Mouse (Mus musculus) limb, embryonic 15.5 days (tissue): Measurements from ENCODE around the gene A2ml1. TPM values are rescaled to one million over a fixed set of nuclear protein-coding genes. Genes with fewer than 3 reads are reported as not detected.
"Not testable (repeated sequence)": the region's sequence is repeated elsewhere in the genome, so short reads cannot be mapped to it uniquely, and the experiment has no call there.

ENCODE experiments used
- ATAC-seq: fragments of 200-750 bp; cut with Nextera tagmentation; 2 replicates; pipeline ENCODE4 v1.8.0; 2017; ENCODE audit warnings: low read depth, moderate TSS enrichment; ENCODE audit not compliant: insufficient number of reproducible peaks, low FRiP score, low TSS enrichment
- H3K27ac ChIP-seq: fragments of 300-500 bp; sonication (generic); 2 replicates; pipeline ENCODE4 v1.5.1; 2015; ENCODE audit warnings: moderate library complexity, mild to moderate bottlenecking, inconsistent platforms
- H3K27me3 ChIP-seq: fragments of 300-500 bp; sonication (generic); 2 replicates; pipeline ENCODE4 v1.6.1; 2015; ENCODE audit warnings: inconsistent platforms
- H3K36me3 ChIP-seq: fragments of 300-500 bp; sonication (generic); 2 replicates; pipeline ENCODE4 v1.6.1; 2015; ENCODE audit warnings: inconsistent platforms
- H3K4me1 ChIP-seq: fragments of 300-500 bp; sonication (generic); 2 replicates; pipeline ENCODE4 v1.6.1; 2015; ENCODE audit warnings: inconsistent platforms
- H3K4me2 ChIP-seq: fragments of 300-500 bp; sonication (generic); 2 replicates; pipeline ENCODE4 v1.6.1; 2015; ENCODE audit warnings: mild to moderate bottlenecking, inconsistent platforms
- H3K4me3 ChIP-seq: fragments of 300-500 bp; sonication (generic); 2 replicates; pipeline ENCODE4 v1.5.1; 2015; ENCODE audit warnings: mild to moderate bottlenecking, inconsistent platforms
- H3K9ac ChIP-seq: fragments of 300-500 bp; sonication (generic); 2 replicates; pipeline ENCODE4 v1.6.1; 2015; ENCODE audit warnings: inconsistent platforms
- H3K9me3 ChIP-seq: fragments of 300-500 bp; sonication (generic); 2 replicates; pipeline ENCODE4 v1.6.1; 2016; ENCODE audit warnings: inconsistent platforms
- WGBS: fragments of 180-500 bp; shearing (Covaris S2); methylation state at CpG from one replicate; pipeline ENCODE4 v1.1.7; 2015; 5-methylcytosine and 5-hydroxymethylcytosine counted together
- polyA plus RNA-seq: library from polyadenylated mRNA; unstranded; fragments of >200 nt; fragmentation: Nextera tagmentation; extraction: Ambion mirVana; gene quantifications from 2 replicates; pipeline ENCODE4 v1.2.1, GENCODE M21; 2015

Gene A2ml1
- polyA plus RNA-seq = 0.23 TPM in 1 of 2 replicates, not detected in the other

DNA sequence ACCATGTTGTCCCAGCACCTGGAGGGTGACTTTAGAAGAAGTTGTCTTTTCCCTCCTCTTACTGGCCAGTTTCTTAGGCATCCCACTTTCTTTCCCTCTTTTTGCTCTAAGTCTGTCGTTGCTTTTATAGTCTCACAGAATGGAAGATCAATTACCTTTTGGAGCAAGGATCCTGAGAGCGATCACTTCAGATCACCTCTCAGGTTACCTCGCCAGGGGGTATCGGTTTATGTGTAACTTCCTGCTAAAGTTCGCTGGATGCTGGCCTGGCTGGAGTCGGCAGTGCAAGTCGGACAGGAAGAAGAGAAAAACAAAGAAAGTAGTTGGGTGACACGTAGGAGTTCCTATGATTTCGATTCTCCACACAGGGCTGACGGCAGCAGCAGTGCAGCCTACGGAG lies at the start of gene A2ml1:
Gene A2ml1 (minus strand): TSS at position 101 of the 400 bp plus-strand sequence.
- no peak within 1 kb of the TSS for H3K27ac ChIP-seq
- H3K4me2 ChIP-seq = no peak within 1 kb of the TSS
- no peaks in the 10 kb centered on the region for H3K36me3 ChIP-seq
- no peak within 1 kb of the TSS for H3K9ac ChIP-seq
- H3K9me3 ChIP-seq = no peaks in the 10 kb centered on the region
- WGBS = 61% methylated on average over 11 of the region's 11 CpGs
- no peaks in the 10 kb centered on the region for H3K27me3 ChIP-seq
- H3K4me1 ChIP-seq = no peaks in the 10 kb centered on the region
- ATAC-seq = no peak
- H3K4me3 ChIP-seq = no peak within 1 kb of the TSS

- not testable (repeated sequence) for H3K36me3 ChIP-seq, H3K9ac ChIP-seq, H3K9me3 ChIP-seq, H3K4me2 ChIP-seq, H3K4me3 ChIP-seq, H3K27ac ChIP-seq, H3K27me3 ChIP-seq, H3K4me1 ChIP-seq
- 53% methylated on average over 12 of the region's 13 CpGs for WGBS
- 0 out of 2 replicates have a peak, but pooled peaks have one; percentile 55 for ATAC-seq
Measured at GRCm38 (mm10) chr6:128629771-128630739, 48.6 kb upstream of the A2ml1 start.

GRCm38 (mm10) chr6:128625246-128625645 lies 43.8 kb upstream of the A2ml1 start:
- not testable (repeated sequence) for H3K9ac ChIP-seq, H3K27me3 ChIP-seq, H3K4me2 ChIP-seq, ATAC-seq, H3K36me3 ChIP-seq, H3K27ac ChIP-seq, H3K9me3 ChIP-seq, H3K4me3 ChIP-seq, H3K4me1 ChIP-seq
- WGBS = 78% methylated on average over 6 of the region's 6 CpGs

DNA sequence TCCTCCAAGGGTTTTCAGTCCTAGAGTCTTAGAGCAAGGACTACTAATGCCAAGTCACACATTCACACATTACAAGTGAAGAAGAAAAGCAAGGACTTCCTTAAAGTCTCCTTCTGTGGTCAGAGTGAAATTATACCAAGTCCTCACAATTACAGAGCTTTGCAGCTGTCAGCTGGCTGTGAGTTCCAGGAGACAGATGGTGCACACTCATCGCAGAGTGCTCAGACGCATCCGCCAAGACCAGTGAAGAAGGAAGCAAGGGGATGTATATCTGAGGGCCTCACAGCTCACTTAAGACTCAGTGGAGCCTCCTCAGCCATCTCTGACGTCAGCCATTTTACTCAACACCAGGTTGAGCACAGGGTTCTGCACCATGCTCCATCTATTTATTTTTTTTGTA lies 43.0 kb upstream of the A2ml1 start:
- Histone ChIP-seq H3K9me3 (no peaks in the 10 kb centered on the region), H3K9ac (no peak overlapping the region), H3K4me3 (no peak overlapping the region), H3K4me1 (no peaks in the 10 kb centered on the region), H3K4me2 (no peak overlapping the region), H3K27ac (no peak overlapping the region), H3K27me3 (no peaks in the 10 kb centered on the region), H3K36me3 (no peaks in the 10 kb centered on the region)
- WGBS = 84% methylated on average over 4 of the region's 4 CpGs
- ATAC-seq = no peak

DNA sequence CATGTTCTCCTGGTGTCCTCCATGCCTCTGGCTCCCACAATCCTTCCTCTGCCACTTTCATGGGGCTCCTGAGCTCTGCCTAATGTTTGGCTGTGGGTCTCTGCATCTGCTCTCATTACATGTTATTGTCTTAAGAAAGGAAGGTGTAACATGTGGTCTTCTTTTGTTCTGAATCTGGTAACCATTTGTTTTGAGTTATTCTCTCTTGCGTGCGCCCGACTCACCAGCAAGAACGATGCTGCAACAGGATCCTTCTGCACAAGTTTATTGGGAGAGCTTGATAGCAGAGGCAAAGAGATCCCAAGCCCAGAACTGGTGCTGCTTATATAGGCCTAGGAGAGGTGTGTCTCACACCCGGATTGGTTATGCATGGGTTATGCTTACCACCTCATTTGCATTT lies 42.0 kb upstream of the A2ml1 start, which contains the start of gene Klrb1a:
Gene Klrb1a (minus strand): TSS at position 101 of the 400 bp plus-strand sequence.
- H3K9me3 ChIP-seq, H3K9ac ChIP-seq, H3K4me2 ChIP-seq, H3K36me3 ChIP-seq, ATAC-seq, H3K4me3 ChIP-seq, H3K27ac ChIP-seq, H3K27me3 ChIP-seq, H3K4me1 ChIP-seq: not testable (repeated sequence)
- 85% methylated on average over 5 of the region's 5 CpGs for WGBS

GRCm38 (mm10) chr6:128622733-128623132 lies 41.3 kb upstream of the A2ml1 start:
- Histone ChIP-seq H3K4me2 (no peak overlapping the region), H3K27me3 (no peaks in the 10 kb centered on the region), H3K9ac (no peak overlapping the region), H3K36me3 (no peaks in the 10 kb centered on the region), H3K4me1 (no peaks in the 10 kb centered on the region), H3K27ac (no peak overlapping the region), H3K9me3 (no peaks in the 10 kb centered on the region), H3K4me3 (no peak overlapping the region)
- no peak for ATAC-seq
- 84% methylated on average over 2 of the region's 2 CpGs for WGBS

- Histone ChIP-seq H3K4me1 (no peaks in the 10 kb centered on the region), H3K27me3 (no peaks in the 10 kb centered on the region), H3K36me3 (no peaks in the 10 kb centered on the region), H3K27ac (no peak overlapping the region), H3K4me2 (no peak overlapping the region), H3K9ac (no peak overlapping the region), H3K4me3 (no peak overlapping the region), H3K9me3 (no peaks in the 10 kb centered on the region)
- WGBS = 65% methylated on average over 9 of the region's 9 CpGs
- no peak for ATAC-seq
Measured at GRCm38 (mm10) chr6:128606350-128606749, 24.9 kb upstream of the A2ml1 start.

GRCm38 (mm10) chr6:128604512-128604911 lies 23.1 kb upstream of the A2ml1 start:
- no peaks in the 10 kb centered on the region for H3K27me3 ChIP-seq
- no peak overlapping the region for H3K9ac ChIP-seq
- no peak overlapping the region for H3K4me3 ChIP-seq
- H3K4me2 ChIP-seq = no peak overlapping the region
- ATAC-seq = no peak
- no peak overlapping the region for H3K27ac ChIP-seq
- H3K36me3 ChIP-seq = no peaks in the 10 kb centered on the region
- H3K4me1 ChIP-seq = no peaks in the 10 kb centered on the region
- 32% methylated on average over 5 of the region's 5 CpGs for WGBS
- H3K9me3 ChIP-seq = no peaks in the 10 kb centered on the region

DNA sequence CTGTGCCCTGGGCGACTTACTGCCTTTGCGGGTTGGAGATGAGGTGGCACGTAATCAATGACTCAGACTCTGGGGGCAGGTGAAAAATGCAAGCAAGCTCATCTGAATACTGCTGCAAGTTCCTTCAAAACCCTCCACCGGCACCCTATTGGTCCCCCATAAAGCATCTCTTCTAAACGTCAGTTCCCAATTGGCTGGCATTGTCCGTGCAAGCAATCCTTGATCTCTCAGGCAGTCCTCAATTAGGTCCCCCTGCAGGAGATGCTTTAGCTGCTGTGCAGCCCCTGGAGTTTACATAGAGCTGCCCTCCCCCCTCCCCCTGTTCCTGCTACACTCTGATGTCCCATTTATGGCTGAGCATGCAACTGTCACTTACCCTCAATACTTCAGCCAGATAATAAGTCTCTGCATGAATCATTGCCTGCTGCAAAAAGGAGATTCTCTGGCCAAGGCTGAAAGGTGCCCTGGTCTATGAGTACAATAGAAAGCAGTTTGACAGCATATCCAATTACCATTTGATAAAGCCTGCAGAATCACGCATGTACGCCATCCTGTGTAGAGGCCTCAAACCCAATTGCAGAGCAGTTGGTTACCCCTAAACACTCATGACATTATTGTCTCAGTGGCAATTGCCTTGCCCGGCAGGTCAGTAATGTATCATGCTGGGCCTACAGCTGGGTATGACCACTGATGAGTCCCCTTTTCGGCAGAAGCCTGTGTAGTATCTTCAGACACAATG lies 21.2 kb upstream of the A2ml1 start:
- no peaks in the 10 kb centered on the region for H3K9me3 ChIP-seq
- H3K27ac ChIP-seq = no peak overlapping the region
- H3K4me1 ChIP-seq = no peaks in the 10 kb centered on the region
- no peaks in the 10 kb centered on the region for H3K36me3 ChIP-seq
- no peak overlapping the region for H3K9ac ChIP-seq
- no peak overlapping the region for H3K4me3 ChIP-seq
- H3K4me2 ChIP-seq = no peak overlapping the region
- ATAC-seq = no peak
- H3K27me3 ChIP-seq = no peaks in the 10 kb centered on the region
- WGBS = 66% methylated on average over 10 of the region's 10 CpGs

DNA sequence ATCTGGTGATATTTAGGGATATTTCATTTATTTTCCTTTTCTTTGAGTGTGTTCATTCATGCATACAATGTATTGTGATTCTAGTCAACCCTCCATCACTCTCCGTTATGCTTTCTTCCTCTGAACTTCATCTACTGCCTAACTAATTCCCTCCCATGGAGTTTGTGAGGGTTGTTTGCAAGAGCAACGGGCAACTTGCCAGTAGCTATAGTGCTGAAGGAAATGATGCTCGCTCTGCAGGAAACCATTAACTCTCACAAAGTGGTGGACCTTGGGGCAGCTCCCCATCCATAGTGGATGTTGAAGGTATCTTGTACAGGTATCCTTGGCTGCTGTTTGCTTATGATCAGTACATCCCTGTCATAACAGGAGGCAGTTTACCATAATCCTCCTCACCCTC lies 20.6 kb upstream of the A2ml1 start:
- no peak overlapping the region for H3K9ac ChIP-seq
- no peaks in the 10 kb centered on the region for H3K27me3 ChIP-seq
- no peak for ATAC-seq
- no peaks in the 10 kb centered on the region for H3K9me3 ChIP-seq
- WGBS = 29% methylated on average over 3 of the region's 3 CpGs
- no peak overlapping the region for H3K4me2 ChIP-seq
- no peaks in the 10 kb centered on the region for H3K36me3 ChIP-seq
- H3K4me3 ChIP-seq = no peak overlapping the region
- H3K27ac ChIP-seq = no peak overlapping the region
- no peaks in the 10 kb centered on the region; the same call in 1 of the 2 replicates for H3K4me1 ChIP-seq

- H3K27ac ChIP-seq = no peak overlapping the region
- no peaks in the 10 kb centered on the region for H3K27me3 ChIP-seq
- H3K4me1 ChIP-seq = no peaks in the 10 kb centered on the region; the same call in 1 of the 2 replicates
- no peaks in the 10 kb centered on the region for H3K36me3 ChIP-seq
- H3K9ac ChIP-seq = no peak overlapping the region
- 62% methylated on average over 4 of the region's 4 CpGs for WGBS
- H3K9me3 ChIP-seq = no peaks in the 10 kb centered on the region
- ATAC-seq = no peak
- no peak overlapping the region for H3K4me2 ChIP-seq
- no peak overlapping the region for H3K4me3 ChIP-seq
Measured at GRCm38 (mm10) chr6:128599555-128599954, 18.1 kb upstream of the A2ml1 start.
